Mouse (Mus musculus) thymus, postnatal 14 days (tissue): ENCODE measurements around the gene Defb21.

Experiments
- DNase-seq: peaks from one replicate; pipeline ENCODE4 v3.0.0; 2021

Gene Defb21

DNA sequence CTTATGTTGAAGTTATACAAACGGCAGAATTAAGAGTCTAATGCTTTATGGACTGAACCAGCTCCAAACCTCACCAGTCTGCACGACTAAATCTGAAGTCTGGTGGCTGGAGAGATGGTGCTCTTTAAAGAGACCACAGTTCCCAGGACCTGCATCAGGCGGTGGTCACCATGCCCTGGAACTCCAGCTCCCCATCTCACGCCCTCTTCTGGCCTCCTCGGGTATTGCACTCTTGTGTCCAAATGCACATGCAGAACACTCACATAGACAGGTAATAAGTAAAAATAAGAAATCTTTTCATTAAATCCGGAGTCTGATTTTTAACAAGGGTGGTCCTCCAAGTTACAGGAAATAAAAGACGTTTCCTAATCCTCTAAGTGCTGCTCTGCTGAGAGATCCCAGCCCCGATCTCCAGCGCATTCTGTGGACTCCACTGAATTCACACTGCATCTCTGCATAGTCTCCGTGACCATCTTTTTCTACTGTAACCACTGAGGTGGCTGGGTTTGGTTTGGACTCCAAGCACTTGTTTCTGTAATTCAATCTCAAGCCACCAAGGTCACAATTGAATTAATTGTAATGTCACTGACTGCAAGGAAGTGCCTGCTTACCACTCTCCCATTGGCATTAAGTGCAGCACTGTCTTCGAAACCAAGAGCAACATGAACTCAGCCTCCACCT is at the start of gene Defb21:
Defb21 (plus strand) TSS at position 631 of the 681 bp plus-strand sequence.
- DNase-seq = peak; percentile 13

- no peak for DNase-seq
Measured at GRCm38 (mm10) chr2:152539944-152540710, 32.4 kb upstream of the Defb21 start, which contains the start of gene Defb29. Defb29 (minus strand) TSS chr2:152540098.

DNA sequence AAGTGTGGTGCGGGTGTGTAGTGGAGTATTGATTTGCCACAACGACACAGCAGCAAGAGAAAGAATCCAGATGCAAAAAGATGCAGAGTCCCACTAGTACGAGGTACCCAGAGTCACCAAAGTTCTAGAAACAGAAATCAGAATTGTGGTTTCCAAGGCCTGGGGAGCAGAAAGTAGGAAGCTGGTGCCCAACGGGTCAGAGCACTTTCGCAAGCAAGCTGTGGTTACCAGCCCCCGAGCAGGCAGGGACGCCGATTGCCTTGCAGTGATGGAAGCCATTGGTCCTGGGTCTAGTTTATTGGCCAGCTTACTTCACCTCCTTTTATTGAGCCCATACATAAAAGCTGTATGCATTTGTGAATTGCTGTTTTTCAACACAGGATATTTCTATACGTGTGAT is 30.6 kb upstream of the Defb21 start:
- no peak for DNase-seq

- DNase-seq = no peak
Measured at GRCm38 (mm10) chr2:152542897-152543296, 29.6 kb upstream of the Defb21 start.

DNA sequence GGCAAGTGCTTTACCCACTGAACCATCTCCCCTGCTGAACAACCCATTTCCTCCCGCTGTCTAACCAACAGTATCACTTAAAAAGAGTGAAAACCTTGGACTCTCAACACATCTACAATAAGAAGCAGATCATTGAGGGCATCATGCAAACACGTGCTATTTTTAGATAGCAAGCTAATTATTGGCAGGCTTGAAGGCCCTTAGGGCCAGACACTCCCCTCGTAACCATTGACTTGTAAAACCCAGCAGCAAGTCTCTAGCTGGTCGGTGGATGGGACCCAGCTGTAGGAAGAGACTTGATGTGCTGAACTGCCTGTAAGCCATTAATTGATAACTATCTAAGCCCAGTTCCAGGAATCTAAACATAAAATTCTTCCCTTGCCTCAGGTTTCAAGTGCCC is 29.1 kb upstream of the Defb21 start:
- no peak for DNase-seq

DNA sequence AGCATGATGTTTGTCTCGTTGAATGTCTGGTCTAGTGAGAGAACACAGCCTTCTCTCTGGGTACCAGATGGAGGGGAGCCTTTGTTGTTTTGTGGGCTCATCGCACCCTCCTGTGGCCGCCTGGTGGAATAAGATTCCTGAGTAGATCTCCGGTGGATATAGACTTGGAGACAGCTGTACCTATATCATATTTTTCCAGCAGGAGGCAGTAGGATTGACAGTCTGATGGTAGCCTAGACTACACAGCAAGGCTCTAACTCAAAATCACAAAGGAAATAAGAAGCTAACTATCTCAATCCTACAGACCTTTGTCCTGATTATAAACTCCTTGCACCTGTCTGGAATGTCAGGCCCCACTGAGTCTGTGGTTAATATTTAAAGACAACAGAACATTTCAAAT is 27.9 kb upstream of the Defb21 start:
- peak; percentile 7 for DNase-seq

DNA sequence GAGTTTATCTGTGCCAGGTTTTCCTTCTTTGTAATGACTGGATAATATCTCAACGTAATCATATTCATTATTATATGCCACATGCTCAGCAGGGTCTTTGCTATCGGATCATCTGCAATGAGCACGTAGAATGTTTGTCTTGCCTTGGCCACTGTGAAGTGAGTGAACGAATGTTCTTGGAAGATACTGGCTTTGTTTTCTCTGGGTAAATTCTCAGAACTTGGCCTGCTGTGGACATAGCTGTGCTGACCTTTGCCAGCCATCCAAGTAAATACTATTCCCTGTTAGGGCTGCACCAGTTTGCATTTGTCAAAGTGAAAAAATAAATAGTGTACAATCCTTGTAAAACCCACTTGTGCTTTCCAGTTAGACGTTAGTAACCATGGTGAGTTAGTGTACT is 24.4 kb upstream of the Defb21 start:
- no peak for DNase-seq

DNA sequence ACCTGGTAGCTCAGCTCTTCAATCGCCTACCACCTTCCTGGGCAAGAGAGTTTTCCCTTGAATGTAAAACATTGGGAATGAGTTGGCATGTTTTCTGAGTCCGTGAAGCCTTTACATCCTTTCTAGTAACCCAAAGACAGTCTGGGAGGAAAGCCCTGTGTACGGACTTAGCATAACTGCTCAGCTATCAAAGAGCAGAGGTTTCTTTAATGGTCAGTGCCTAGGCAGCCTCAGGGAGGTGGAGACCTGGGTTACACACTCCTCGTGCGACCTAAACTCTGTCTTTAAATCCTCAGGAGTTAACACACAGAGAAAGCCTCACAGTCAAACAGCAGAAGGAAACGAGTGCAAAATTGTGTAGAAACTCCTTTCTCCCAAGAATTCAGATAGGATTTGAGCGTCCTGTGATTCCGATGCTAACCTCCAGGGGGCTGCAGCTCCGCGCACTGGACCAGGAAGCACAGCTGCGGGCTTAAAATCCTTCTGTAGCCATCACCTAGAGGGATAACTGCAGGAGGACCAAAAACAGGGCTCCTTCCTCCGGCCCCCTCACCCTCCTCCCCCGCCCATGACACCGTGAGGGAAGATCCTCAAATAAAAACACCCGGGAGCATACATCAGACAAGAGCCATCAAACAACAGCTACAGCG is 18.6 kb upstream of the Defb21 start:
- DNase-seq = peak; percentile 36

DNA sequence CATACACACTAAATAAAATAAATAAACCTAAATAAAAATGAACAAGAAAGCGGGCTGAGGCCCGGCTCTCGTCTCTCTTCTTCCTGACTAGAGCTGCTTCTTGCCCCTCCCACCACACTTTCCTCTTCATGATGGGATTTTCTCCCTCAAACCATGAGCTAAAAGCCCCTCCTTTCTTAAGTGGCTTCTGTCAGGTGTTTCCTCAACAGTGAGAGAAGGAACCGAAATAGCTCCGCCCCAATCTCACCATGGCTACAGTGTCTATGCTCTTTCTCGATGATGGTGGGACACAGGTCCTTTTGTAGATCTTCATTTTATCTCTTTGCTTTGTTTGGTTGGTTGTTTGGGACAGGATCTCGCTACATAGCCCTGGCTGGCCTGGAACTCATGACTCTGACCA is 15.9 kb upstream of the Defb21 start:
- DNase-seq = no peak

DNA sequence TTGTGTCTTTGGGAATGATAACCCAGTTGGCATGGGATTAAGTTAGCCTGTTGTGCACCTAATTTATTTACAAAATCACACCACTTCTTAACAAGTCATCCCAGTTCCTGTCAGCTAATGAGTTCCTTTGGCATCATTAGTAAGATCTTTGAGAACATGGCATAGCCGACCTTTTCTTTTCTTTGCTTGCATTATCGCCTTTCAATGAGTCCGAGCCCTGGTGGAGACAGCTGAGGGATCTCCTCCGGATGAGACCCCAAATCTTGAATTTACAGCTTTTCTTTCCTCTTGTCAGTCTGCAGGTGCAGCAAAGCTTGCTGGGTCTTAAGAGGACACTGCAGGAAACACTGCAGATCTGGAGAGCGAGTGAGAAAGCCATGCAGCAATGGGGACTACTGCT is 3.5 kb upstream of the Defb21 start, which contains the start of gene Gm17416:
Gm17416 (plus strand) TSS at position 301 of the 400 bp plus-strand sequence.
- DNase-seq = no peak

GRCm38 (mm10) chr2:152569881-152570280 is 2.7 kb upstream of the Defb21 start:
- DNase-seq = no peak

GRCm38 (mm10) chr2:152570313-152570712 is 2.2 kb upstream of the Defb21 start:
- DNase-seq = no peak

DNA sequence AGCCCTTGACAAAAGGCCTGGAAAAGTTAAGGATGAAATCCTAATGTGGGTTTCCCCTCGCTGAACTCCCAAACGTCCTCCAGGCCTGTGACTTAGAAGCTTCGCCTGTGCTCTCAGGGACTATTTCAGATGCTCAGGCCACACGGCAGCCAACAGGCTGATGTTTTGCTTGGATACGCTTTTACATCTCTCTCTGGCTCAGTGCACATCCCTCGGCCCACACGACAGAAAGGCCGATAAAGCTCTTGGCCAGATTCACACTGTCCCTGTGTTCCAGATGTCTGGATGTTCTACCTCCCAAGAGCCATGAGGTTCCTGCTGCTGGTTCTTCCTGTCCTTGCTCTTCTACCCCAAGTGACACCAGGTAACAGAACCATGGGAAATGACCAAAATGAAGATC is 940 bp downstream of the Defb21 start:
- DNase-seq = no peak

GRCm38 (mm10) chr2:152580107-152580506 is 7.6 kb downstream of the Defb21 start, which contains the start of gene Defb19:
Defb19 (minus strand) TSS chr2:152580312.
- DNase-seq = no peak

- DNase-seq = no peak
Measured at GRCm38 (mm10) chr2:152580612-152581011, 8.1 kb downstream of the Defb21 start.

- DNase-seq = peak; percentile 13
Measured at GRCm38 (mm10) chr2:152586926-152587560, 14.5 kb downstream of the Defb21 start.

DNA sequence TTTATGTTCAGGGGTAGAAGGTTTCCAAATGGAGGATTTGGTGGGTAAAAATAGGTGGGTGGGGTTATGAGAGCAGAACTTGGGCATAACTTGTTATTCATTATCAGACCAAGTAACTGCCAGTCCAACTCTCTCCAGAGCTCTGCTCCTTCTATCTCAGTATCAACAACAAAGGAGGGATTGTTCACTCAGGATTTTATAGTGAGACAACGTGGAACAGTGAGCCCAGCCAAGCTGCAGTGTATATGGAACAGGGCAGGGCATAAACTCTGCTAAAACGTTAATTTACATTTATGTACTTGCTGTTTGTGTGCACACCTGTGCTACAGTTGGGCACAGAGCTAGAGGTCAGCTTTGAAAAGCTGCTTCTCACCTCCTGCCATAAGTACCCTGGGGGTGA is 15.9 kb downstream of the Defb21 start:
- no peak for DNase-seq

DNA sequence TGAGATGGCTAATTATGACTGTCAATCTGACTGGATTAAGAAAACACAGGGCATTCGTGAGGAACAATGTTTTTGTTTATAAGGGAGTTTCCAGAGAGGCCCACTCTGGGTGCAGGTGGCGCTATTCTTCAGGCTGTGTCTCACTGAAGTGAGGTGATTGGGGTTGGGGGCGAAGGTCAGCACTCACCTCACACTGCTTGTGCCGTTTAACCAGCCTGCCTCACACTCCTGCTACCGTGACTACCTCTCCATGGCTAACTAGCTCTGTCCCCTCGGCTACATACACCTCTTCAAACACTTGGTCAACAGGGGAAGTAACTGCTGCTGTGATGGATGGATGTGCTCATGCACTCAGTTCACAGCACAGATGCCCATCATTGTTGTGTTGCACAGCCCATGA is 16.5 kb downstream of the Defb21 start:
- no peak for DNase-seq

DNA sequence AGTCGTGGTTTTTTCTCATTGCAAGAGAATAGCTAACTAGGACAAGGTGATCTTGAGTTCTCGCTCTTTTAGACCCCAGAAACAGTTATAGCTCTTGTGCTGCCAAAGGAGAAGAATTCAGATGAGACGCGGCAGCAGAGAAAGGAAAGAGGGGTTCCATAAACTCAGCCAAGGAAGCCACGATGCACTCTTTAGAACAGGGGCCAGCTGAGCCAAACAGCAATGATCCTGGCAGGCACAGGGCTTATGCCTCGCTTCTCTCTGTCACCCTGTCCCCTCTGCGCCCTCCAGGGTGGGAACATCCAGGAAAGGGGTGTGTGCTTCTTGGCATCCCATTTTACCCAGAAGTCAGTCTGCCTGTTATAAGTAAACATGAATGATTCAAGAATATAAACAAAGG is 26.8 kb downstream of the Defb21 start, which contains the start of gene Defb45:
Defb45 (minus strand) TSS at position 101 of the 400 bp plus-strand sequence.
- DNase-seq = no peak

- DNase-seq = no peak
Measured at GRCm38 (mm10) chr2:152600076-152600475, 27.5 kb downstream of the Defb21 start.

DNA sequence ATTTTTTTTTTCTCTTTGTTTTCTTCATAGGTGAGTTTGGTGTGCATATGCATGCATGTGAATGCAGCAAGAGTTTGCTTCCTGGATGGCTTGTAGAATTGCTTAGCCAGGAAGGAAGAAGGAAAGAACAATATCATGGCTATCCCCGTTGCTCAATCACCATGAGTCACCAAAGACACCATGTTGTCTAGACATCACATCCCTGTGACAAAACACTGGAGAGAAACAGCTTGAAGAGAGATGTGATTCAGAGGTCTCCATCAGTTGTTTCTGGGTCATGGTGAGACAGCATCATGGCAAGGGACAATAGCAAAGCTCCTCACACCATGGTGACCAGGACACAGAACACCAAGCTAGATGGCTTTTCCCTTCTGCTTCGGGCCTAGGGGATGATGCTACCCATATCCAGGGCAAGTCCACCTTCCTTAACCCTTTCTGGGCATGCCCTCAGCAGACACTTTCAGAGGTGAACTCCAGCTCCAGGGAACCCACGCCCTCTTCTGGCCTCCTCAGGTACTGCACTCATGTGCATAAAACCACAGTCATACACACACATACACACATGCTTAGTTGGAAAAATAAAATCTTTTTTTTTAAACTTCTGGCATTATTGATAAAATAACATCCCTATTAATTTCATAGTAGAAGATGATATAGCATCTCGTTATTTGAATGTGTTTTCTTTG is 28.9 kb downstream of the Defb21 start:
- DNase-seq = no peak

- peak; percentile 25 for DNase-seq
Measured at GRCm38 (mm10) chr2:152604057-152604456, 31.5 kb downstream of the Defb21 start, which contains the start of gene Defb36. Defb36 (plus strand) TSS chr2:152604327.
